Mouse (Mus musculus): ENCODE measurements around the gene Hnrnpl. TPM values are rescaled to one million over a fixed set of nuclear protein-coding genes. Genes with fewer than 3 reads are reported as not detected.

Hnrnpl gene
- total RNA-seq, 4 experiments from 2014 or later: 185 to 230 (median 214) TPM

DNA sequence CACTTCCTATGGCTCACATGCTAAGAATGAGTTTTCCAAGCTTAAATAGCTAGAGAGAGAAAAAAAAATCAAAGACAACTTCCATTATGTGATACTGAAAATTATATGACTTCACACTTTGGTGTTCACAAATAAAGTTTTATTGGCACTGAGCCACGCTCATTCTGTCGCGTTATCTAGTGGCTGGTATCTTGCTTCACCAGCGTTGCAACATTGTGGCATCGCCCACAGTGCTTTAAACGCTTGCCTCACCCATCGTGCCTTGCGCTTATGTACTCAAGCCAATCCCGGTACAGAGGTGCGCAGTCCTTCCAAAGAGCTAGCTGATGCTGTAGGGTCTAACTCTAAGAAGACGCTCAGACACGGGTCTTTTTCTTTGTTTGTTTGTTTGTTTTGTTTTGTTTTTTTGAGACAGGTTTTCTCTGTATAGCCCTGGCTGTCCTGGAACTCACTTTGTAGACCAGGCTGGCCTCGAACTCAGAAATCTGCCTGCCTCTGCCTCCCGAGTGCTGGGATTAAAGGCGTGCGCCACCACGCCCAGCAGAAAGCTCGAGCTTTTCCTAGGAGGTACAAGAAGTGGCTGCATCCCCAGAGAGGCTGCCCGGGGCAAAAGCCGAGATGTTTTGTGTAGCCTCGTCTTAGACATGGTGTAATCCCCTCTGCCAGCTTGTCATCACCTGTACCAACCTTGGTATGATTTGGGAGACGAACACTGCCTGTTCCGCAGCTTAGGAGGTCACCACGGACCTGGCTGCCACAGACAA lies 62.7 kb downstream of the Hnrnpl start:
- no peak for DNase-seq (ENCODE audit: low spot score)

Other genes starting within 250 kb of the Hnrnpl start
- 10 to 100 TPM; 19.4 to 23.4 (median 21.5) TPM for gene Samd4b, start 210.4 kb upstream of the Hnrnpl start, total RNA-seq (2022)
- gene Pak4, start 210.4 kb upstream of the Hnrnpl start, total RNA-seq (2022): 10 to 100 TPM in 1 of 4 experiments, 1 to 10 TPM in 3; 8.1 to 11.8 (median 8.5) TPM
- not detected for gene Acp7, start 177.2 kb upstream of the Hnrnpl start, total RNA-seq (2022)
- gene Fbxo27, start 115.7 kb upstream of the Hnrnpl start, total RNA-seq (2022): under 1 TPM in 3 of 4 experiments, not detected in 1; 0.11 to 0.72 (median 0.16) TPM
- 1 to 10 TPM in 3 of 4 experiments, under 1 TPM in 1; 0.55 to 1.2 (median 1.1) TPM for gene Fbxo17, start 91.7 kb upstream of the Hnrnpl start, total RNA-seq (2022)
- 10 to 100 TPM; 64.0 to 72.6 (median 67.4) TPM for gene Mrps12, start 66.7 kb upstream of the Hnrnpl start, total RNA-seq (2022)
- 10 to 100 TPM; 13.1 to 15.0 (median 13.7) TPM for gene Sars2, start 66.5 kb upstream of the Hnrnpl start, total RNA-seq (2022)
- not detected for gene Ccer2, start 52.4 kb upstream of the Hnrnpl start, total RNA-seq (2022)
- gene Sirt2, start 41.8 kb upstream of the Hnrnpl start, total RNA-seq (2022): 10 to 100 TPM; 84.0 to 92.6 (median 90.8) TPM
- gene Nfkbib, start 41.0 kb upstream of the Hnrnpl start, total RNA-seq (2022): 10 to 100 TPM; 22.8 to 29.1 (median 28.1) TPM
- 1 to 10 TPM; 1.4 to 3.0 (median 1.6) TPM for gene Rinl, start 19.6 kb upstream of the Hnrnpl start, total RNA-seq (2022)
- gene Ech1, start 16.7 kb downstream of the Hnrnpl start, total RNA-seq (2022): 1,000 to 10,000 TPM; 2,066 to 2,754 (median 2,219) TPM
- 10 to 100 TPM; 17.3 to 32.1 (median 24.6) TPM for gene Lgals4, start 25.3 kb downstream of the Hnrnpl start, total RNA-seq (2022)
- 1 to 10 TPM in 1 of 4 experiments, not detected in 3; 1.3 TPM for gene Lgals7, start 55.3 kb downstream of the Hnrnpl start, total RNA-seq (2022)
- gene Capn12, start 72.9 kb downstream of the Hnrnpl start, total RNA-seq (2022): under 1 TPM; 0.12 to 0.32 (median 0.23) TPM
- gene Actn4, start 153.8 kb downstream of the Hnrnpl start, total RNA-seq (2022): 10 to 100 TPM; 57.8 to 82.0 (median 75.8) TPM
- gene Eif3k, start 173.3 kb downstream of the Hnrnpl start, total RNA-seq (2022): 100 to 1,000 TPM; 152 to 167 (median 158) TPM
- gene Map4k1, start 173.5 kb downstream of the Hnrnpl start, total RNA-seq (2022): 1 to 10 TPM in 1 of 4 experiments, under 1 TPM in 3; 0.50 to 1.1 (median 0.74) TPM